10 mouse cellular contexts compared by ENCODE assay signal in genomic region chr11:88581375-88581774, GRCm38 (mm10).
A peak's percentile ranks its signal among the peaks of the same experiment; 100 is the strongest.
DNase-seq lines count a peak whose midpoint lies in the region; ATAC-seq and TF ChIP-seq lines count a peak whose summit lies in the region.
"Had no signal": no experiment of that assay in that cellular context is flagged by ENCODE, and none has a peak within 500 bp of the region (broad histone marks: within the 10 kb centered on the region; RNA-seq: fewer than 3 reads in every experiment).

No protein-coding gene starts in this region.

- H3K27me3 ChIP-seq in heart, embryonic 15.5 days = no peaks in the 10 kb centered on the region
- no peaks in the 10 kb centered on the region for H3K27me3 ChIP-seq in stomach, embryonic 14.5 days (ENCODE audit: control insufficient read depth, insufficient read depth, low read length)
- H3K27me3 ChIP-seq in stomach, postnatal 0 days (ENCODE audit: control insufficient read depth, insufficient read depth, low read length) = no peaks in the 10 kb centered on the region
- H3K27me3 ChIP-seq in limb, embryonic 11.5 days (ENCODE audit: control insufficient read depth, insufficient read depth, low read length) = no peaks in the 10 kb centered on the region

- no peak for DNase-seq in heart, postnatal 10 days
- DNase-seq in stomach, postnatal 0 days (ENCODE audit: low spot score) = no peak
- DNase-seq in limb, embryonic 11.5 days (ENCODE audit: low spot score) = no peak
- DNase-seq in spleen, postnatal 14 days (ENCODE audit: low spot score in 2 of 2) = no peak
- DNase-seq: gastrocnemius, postnatal 36 days; right cerebral cortex, adult 18-20 months had no signal

- no peak for TF ChIP-seq CTCF in stomach, postnatal 0 days (IDR thresholded peaks at IDR 0.05; ENCODE audit: low read depth)

- no peak overlapping the region for H3K9ac ChIP-seq in heart, embryonic 15.5 days
- no peak overlapping the region for H3K9ac ChIP-seq in stomach, embryonic 14.5 days (replicated peaks; ENCODE audit: low read depth, low read length)
- no peak overlapping the region for H3K9ac ChIP-seq in stomach, postnatal 0 days (ENCODE audit: low read length)
- no peak overlapping the region for H3K9ac ChIP-seq in limb, embryonic 11.5 days (ENCODE audit: low read length)

- 65% methylated on average over 7 of the region's 7 CpGs for WGBS in heart, embryonic 15.5 days
- 67% methylated on average over 7 of the region's 7 CpGs for WGBS in stomach, embryonic 14.5 days
- WGBS in stomach, postnatal 0 days = 61% methylated on average over 7 of the region's 7 CpGs
- 54% methylated on average over 7 of the region's 7 CpGs for WGBS in limb, embryonic 11.5 days

- H3K4me2 ChIP-seq in heart, embryonic 15.5 days = no peak overlapping the region
- H3K4me2 ChIP-seq in stomach, embryonic 14.5 days (replicated peaks; ENCODE audit: low read depth, low read length) = no peak overlapping the region
- no peak overlapping the region for H3K4me2 ChIP-seq in stomach, postnatal 0 days (replicated peaks; ENCODE audit: low read depth)
- no peak overlapping the region for H3K4me2 ChIP-seq in limb, embryonic 11.5 days (ENCODE audit: low read depth, severe bottlenecking)

- H3K4me1 ChIP-seq in heart, embryonic 15.5 days (replicated peaks) = peaks cover 75% of the 10 kb centered on the region
- peaks cover 60% of the 10 kb centered on the region for H3K4me1 ChIP-seq in stomach, embryonic 14.5 days (ENCODE audit: control insufficient read depth, insufficient read depth, low read length)
- peaks cover 13% of the 10 kb centered on the region for H3K4me1 ChIP-seq in stomach, postnatal 0 days (replicated peaks; ENCODE audit: control insufficient read depth, insufficient read depth)
- H3K4me1 ChIP-seq in limb, embryonic 11.5 days (ENCODE audit: control insufficient read depth, insufficient read depth, low read length) = peaks cover 71% of the 10 kb centered on the region

- H3K27ac ChIP-seq in heart, embryonic 15.5 days = peak overlapping the region; percentile 75; the same call in 1 of the 2 replicates
- H3K27ac ChIP-seq in stomach, embryonic 14.5 days (ENCODE audit: low read length) = peak overlapping the region; percentile 85; the same call in 1 of the 2 replicates
- H3K27ac ChIP-seq in stomach, postnatal 0 days (replicated peaks) = no peak overlapping the region
- 0 out of 2 replicates have a peak overlapping the region, but pooled peaks have one; percentile 4 for H3K27ac ChIP-seq in limb, embryonic 11.5 days (replicated peaks; ENCODE audit: low read depth, low read length)

- H3K9me3 ChIP-seq in heart, embryonic 15.5 days (replicated peaks) = no peaks in the 10 kb centered on the region
- H3K9me3 ChIP-seq in stomach, embryonic 14.5 days (ENCODE audit: control insufficient read depth, low read depth, low read length) = no peaks in the 10 kb centered on the region
- no peaks in the 10 kb centered on the region for H3K9me3 ChIP-seq in stomach, postnatal 0 days (ENCODE audit: control insufficient read depth, low read length)
- no peaks in the 10 kb centered on the region for H3K9me3 ChIP-seq in limb, embryonic 11.5 days (ENCODE audit: control insufficient read depth, low read length)

- TF ChIP-seq EP300 in stomach, postnatal 0 days (optimal IDR thresholded peaks at IDR 0.05) = no peak

- H3K4me3 ChIP-seq in heart, embryonic 15.5 days = no peak overlapping the region
- no peak overlapping the region for H3K4me3 ChIP-seq in stomach, embryonic 14.5 days (ENCODE audit: low read depth, low read length)
- H3K4me3 ChIP-seq in stomach, postnatal 0 days (ENCODE audit: low read depth, low read length) = no peak overlapping the region
- no peak overlapping the region for H3K4me3 ChIP-seq in limb, embryonic 11.5 days (ENCODE audit: low read depth, low read length)

- ATAC-seq in heart, embryonic 15.5 days (replicated peaks; ENCODE audit: insufficient number of reproducible peaks, insufficient read depth, low FRiP score, low read depth) = no peak
- no peak for ATAC-seq in stomach, embryonic 14.5 days (ENCODE audit: insufficient number of reproducible peaks, insufficient read depth, low FRiP score, low read depth)
- ATAC-seq in stomach, postnatal 0 days (ENCODE audit: low FRiP score, low TSS enrichment) = no peak
- no peak for ATAC-seq in limb, embryonic 11.5 days (ENCODE audit: insufficient number of reproducible peaks, low FRiP score, low TSS enrichment, low read depth)
- no peak for ATAC-seq in inflammation-experienced regulatory T-cells, adult 6 months
- ATAC-seq in granulocyte monocyte progenitor cell, adult 5-6 weeks (replicated peaks; ENCODE audit: poor library complexity, severe bottlenecking) = no peak

- intact Hi-C loops in heart, postnatal 10 days (cut with DNase I) = no loop called here

- no peaks in the 10 kb centered on the region for H3K36me3 ChIP-seq in heart, embryonic 15.5 days
- no peaks in the 10 kb centered on the region for H3K36me3 ChIP-seq in stomach, embryonic 14.5 days (ENCODE audit: control insufficient read depth, insufficient read depth, low read length)
- H3K36me3 ChIP-seq in stomach, postnatal 0 days (ENCODE audit: control insufficient read depth, insufficient read depth, low read length) = no peaks in the 10 kb centered on the region
- H3K36me3 ChIP-seq in limb, embryonic 11.5 days (ENCODE audit: control insufficient read depth, insufficient read depth, low read length) = no peaks in the 10 kb centered on the region
